Mouse (Mus musculus) heart, postnatal 25 days (tissue): ENCODE measurements around the gene Galntl5. TPM values are rescaled to one million over a fixed set of nuclear protein-coding genes. Genes with fewer than 3 reads are reported as not detected.
"Not testable (repeated sequence)": the region's sequence is repeated elsewhere in the genome, so short reads cannot be mapped to it uniquely, and the experiment has no call there.

Experiments used
- DNase-seq: peaks from one replicate; pipeline ENCODE4 v3.0.0; 2022; ENCODE audit warnings: low spot score
- intact Hi-C: fragments of 180-260 bp; cut with DNase I; formaldehyde crosslinking; loops from one replicate; pipeline ENCODE4 v1.15.1; 2025
- total RNA-seq, 2 experiments: library from RNA; stranded (reverse); gene quantifications; 2 replicates each; pipeline ENCODE4 v1.2.3; 2021

Gene Galntl5
- total RNA-seq, 2 experiments from 2014 or later: not detected

DNA sequence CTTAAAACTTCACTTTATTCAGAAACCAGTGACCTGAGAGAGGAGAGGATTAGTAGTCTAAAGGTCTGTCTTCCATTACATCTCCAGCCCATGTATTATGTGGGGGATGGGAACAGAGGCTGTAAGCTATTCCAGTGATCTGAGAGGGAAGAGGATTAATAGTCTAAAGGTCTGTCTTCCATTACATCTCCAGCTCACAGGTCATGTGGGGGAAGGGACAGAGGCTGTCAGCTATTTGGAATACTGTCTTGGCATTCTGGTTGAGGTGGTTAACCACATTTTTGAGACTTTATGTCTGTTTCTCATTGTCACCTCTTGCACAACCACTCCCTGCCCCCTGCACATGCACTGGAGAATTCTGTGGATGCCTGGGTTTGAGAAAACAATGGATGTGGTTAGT, 6.5 kb downstream of the Galntl5 start:
- intact Hi-C loops: no loop called here
- no peak for DNase-seq

GRCm38 (mm10) chr5:25188802-25189201, 7.5 kb downstream of the Galntl5 start:
- intact Hi-C loops: no loop called here
- no peak for DNase-seq

GRCm38 (mm10) chr5:25190521-25190920, 9.3 kb downstream of the Galntl5 start:
- DNase-seq: no peak
- intact Hi-C loops: no loop called here

DNA sequence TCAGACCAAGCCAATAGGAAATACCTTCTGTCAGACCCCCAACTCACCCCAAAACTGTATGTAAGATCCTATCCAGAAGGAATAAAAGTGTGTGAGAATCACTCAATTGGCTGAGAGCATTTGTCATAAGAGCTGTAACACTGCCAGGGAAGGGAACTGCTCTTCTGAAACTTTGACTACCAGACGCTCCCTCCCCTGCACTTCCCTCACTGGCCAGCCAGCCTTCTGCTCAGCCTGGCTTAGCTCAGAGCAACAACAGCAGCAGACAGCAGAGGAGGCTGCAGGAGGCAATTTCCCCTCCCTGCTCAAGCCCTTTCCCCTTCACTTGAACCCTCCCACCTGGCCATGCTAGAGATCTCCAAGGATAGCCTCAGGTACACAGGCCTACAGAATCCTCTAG, 30.6 kb downstream of the Galntl5 start:
- no peak for DNase-seq
- intact Hi-C loops: no loop called here

DNA sequence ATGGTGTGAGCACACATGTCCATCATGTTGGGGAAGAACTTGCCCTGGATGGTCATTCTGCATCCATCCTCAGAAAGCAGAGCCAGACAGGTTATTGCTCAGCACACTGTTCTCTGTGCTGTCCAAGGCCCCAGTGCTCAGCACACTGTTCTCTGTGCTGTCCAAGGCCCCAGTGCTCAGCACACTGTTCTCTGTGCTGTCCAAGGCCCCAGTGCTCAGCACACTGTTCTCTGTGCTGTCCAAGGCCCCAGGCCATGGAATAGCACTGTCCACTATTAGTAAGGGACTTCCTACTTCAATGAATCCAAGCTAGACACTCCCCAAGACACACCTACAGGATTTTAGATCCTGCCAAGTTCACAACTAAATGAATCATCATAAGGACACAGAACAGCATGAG, 32.0 kb downstream of the Galntl5 start:
- intact Hi-C loops, DNase-seq: not testable (repeated sequence)

- intact Hi-C loops: no loop called here
- DNase-seq: no peak
These were observed 33.7 kb downstream of the Galntl5 start for GRCm38 (mm10) chr5:25215006-25215405.

- intact Hi-C loops: no loop called here
- no peak for DNase-seq
These were observed 40.3 kb downstream of the Galntl5 start, which contains the start of gene Galnt11 for GRCm38 (mm10) chr5:25221604-25222003. TSS of gene Galnt11 (plus strand) at chr5:25221904.

DNA sequence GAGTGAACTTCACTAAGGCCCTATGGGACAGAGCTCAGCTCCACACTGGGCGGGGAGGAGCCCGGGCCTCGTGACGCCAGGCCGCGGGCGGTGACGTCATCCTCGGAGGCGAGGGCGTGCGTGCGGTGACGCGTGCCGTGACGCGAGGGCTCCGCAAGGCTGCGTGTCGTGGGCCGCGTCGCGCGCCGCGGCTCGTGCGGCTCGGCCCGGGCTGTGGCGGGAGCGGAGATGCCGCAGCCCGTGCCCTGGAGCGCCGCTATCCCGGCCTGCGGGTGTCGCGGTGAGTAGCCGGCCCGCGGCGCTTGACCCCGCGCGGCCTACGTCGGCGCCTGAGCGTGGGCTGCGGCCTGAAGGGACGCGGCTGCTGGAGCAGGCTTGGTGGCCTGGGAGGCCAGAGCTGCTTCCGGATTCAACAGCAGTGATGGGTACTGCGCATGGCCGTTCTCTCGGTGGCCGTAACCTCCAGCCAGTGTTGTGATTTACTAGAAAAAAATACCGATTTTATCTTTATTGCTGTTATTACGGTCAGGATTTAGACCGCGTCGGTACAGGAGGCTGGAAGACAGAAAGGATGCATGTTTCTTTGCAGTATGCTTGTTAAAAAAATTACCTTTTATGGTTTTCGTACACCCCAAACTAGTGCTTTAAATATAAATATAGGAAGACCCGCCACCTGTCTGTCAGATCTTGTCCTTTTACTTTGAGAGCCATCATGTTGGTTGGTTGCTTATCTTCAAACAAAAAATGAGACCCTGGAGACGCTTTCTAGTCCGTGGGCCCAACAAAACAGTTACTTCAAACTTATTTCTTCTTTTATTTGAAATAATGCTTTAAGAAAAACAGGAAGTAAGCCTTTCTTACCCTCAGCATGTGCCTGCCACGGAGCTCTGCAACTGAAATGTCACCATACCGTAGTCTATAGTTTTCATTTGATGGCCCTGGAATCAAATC, 41.8 kb downstream of the Galntl5 start, which contains the start of gene E130116L18Rik:
E130116L18Rik (minus strand) TSS at position 402 of the 951 bp plus-strand sequence.
- intact Hi-C loops: no loop called here
- DNase-seq: peak; percentile 77

- intact Hi-C loops, DNase-seq: not testable (repeated sequence)
These were observed 43.1 kb downstream of the Galntl5 start for GRCm38 (mm10) chr5:25224377-25224776.

- intact Hi-C loops: no loop called here
These were observed 61.8 kb downstream of the Galntl5 start for GRCm38 (mm10) chr5:25243101-25243500.

GRCm38 (mm10) chr5:25245806-25246472, 64.7 kb downstream of the Galntl5 start:
- intact Hi-C loops: no loop called here
- DNase-seq: no peak

More at GRCm38 (mm10) chr5:25243101-25243500, 61.8 kb downstream of the Galntl5 start:
- DNase-seq: no peak

DNA sequence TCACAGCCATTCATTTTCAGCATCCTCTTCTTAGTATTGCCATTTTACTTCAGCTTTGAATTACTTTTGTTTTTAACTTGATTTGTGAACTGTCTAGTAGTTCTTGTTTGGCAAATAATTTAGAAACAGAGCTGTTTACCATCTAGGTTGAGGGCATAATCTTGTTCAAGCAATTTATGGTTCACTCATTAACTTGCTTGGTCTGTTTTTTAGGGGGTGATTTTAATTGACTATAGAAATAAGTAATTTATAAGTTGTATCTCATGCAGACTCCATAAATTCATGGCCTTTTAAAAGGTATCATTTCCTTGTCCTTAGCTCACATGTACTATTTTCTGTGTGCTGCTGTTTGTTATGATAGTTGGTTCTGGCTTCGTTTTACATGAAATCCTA, 65.2 kb downstream of the Galntl5 start:
- intact Hi-C loops: no loop called here
- DNase-seq: no peak

DNA sequence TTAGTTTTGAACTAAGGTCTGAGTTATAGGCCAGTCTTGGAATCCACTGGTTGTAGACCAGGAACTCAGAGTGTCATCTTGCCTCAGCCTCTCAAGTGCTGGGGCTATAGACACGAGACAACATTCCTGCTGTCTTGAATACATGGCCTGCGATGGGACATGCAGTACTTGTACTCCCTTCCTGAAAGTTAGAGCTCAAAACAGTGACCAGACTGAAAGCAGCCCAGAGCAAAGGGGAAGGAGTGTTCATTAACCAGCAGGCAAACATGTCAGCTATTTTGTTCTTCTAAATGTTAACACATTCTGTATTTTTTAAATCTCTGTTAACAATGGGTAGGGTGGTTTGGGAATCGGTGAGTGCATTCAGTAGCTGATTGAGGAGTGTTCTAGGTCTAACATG, 65.8 kb downstream of the Galntl5 start:
- no peak for DNase-seq
- intact Hi-C loops: no loop called here

DNA sequence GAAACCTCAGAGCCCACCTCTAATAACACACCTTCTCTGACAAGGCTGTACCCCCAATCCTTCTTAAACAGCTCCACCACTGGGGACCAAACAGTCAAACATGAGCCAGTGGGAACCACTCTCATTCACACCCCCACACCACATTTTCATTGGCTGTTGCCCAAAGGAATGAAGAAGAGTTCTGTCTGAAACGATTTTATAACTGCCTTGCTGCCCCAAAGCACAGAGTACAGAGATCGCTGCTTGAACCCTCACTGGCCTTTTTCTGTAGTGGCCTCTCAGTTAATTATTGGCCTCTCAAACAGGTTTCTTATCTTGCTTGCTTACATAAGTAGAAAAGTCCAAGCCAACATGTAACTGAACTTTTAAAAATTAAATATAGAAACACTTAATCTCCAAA, 71.2 kb downstream of the Galntl5 start:
- intact Hi-C loops: no loop called here
- DNase-seq: no peak

DNA sequence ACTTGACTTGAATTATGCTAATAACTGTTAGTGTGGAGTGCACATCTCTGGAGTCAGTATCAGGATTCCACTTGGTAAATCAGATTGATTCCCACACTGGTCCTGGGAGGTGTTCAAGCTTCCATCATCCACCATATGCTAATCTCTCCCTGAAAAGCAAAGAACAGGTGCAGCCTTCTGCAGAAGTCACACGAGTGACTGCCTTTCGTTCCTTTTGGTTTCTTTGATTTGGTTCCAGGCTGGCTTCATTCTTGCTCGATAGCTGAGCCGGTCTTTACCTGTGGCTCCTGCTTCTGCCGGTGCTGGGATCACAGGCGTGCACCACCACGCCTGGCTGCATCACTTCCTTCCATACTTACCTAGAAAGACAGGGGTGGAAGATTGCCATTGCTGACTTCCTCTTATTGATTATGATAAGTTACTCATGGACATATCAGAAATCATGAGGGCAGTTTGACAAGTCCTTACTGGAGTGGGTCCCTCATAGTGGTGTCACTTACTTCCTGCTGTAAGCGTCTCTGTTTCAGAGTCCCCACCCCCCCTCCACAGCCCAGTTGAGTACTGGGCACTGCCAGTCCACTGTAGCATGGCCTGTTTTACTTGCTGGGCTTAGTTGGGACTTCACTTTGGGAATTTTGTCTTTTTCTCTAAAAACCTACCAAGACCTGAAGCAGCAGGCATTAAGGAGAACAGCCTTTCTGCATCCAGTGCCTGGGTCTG, 71.7 kb downstream of the Galntl5 start:
- intact Hi-C loops: no loop called here

DNA sequence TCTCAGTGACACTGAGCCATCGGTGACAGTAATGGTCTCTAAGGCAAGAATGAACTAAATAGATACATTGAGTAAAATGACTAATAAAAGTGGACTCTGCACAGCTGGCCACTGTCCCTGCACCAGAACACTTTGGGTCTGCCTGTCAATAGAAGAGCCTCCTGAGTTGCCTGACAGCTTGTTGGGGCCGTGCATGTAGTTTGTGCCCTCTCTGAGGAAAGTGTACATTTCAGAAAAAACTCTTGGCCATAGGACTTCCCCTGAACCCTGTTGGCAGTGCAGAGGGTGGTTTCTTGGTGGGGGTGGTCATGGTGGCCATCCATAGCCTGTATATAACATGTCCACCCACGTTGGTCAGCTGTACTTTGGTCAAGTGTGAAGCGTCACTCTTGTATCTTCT, 73.2 kb downstream of the Galntl5 start:
- intact Hi-C loops: no loop called here
- DNase-seq: no peak

More for the DNA sequence above, 71.7 kb downstream of the Galntl5 start:
- no peak for DNase-seq

GRCm38 (mm10) chr5:25256686-25257085, 75.4 kb downstream of the Galntl5 start:
- no peak for DNase-seq
- intact Hi-C loops: no loop called here

- no peak for DNase-seq
- intact Hi-C loops: no loop called here
These were observed 80.2 kb downstream of the Galntl5 start for GRCm38 (mm10) chr5:25261452-25261851.

DNA sequence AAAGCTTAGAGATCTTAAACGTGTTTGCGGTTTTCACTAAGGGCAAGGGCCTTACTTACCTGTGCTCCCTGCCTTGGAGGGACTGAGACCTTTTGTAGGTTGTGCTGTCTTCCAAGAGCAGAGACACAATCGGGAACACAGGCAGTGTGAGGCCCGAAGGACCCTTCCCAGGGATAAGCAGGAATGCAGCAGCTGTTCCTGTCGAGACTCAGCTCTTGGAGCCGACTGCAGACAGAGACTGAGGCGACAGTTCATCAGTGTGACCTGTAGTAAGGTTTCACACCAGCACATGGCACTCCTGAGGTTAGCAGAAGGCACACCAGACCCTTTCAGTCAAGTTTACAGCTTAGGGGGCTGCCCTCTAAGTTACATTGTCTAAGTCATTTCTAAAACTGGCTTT, 81.0 kb downstream of the Galntl5 start:
- DNase-seq: no peak
- intact Hi-C loops: no loop called here

- intact Hi-C loops: no loop called here
- no peak for DNase-seq
These were observed 87.1 kb downstream of the Galntl5 start for GRCm38 (mm10) chr5:25268258-25268888.
